Mouse (Mus musculus) embryonic facial prominence, embryonic 13.5 days (tissue): ENCODE results near the gene Prkag1. TPM values are rescaled to one million over a fixed set of nuclear protein-coding genes. Genes with fewer than 3 reads are reported as not detected.
A peak's percentile ranks its signal among the peaks of the same experiment; 100 is the strongest.
"Not testable (repeated sequence)": the region's sequence is repeated elsewhere in the genome, so short reads cannot be mapped to it uniquely, and the experiment has no call there.

Experiments
- ATAC-seq: fragments of 200-750 bp; cut with Nextera tagmentation; 2 replicates; pipeline ENCODE4 v1.8.0; 2017; ENCODE audit warnings: low read depth; ENCODE audit not compliant: insufficient number of reproducible peaks, insufficient read depth, low FRiP score, low TSS enrichment
- H3K27ac ChIP-seq: fragments of 300-500 bp; sonication (generic); 2 replicates; pipeline ENCODE4 v1.5.1; 2015; ENCODE audit warnings: moderate library complexity, mild to moderate bottlenecking, inconsistent platforms
- H3K27me3 ChIP-seq: fragments of 300-500 bp; sonication (generic); 2 replicates; pipeline ENCODE4 v1.6.1; 2015; ENCODE audit warnings: mild to moderate bottlenecking, inconsistent platforms
- H3K36me3 ChIP-seq: fragments of 300-500 bp; sonication (generic); 2 replicates; pipeline ENCODE4 v1.6.1; 2015; ENCODE audit warnings: mild to moderate bottlenecking, inconsistent platforms
- H3K4me1 ChIP-seq: fragments of 300-500 bp; sonication (generic); 2 replicates; pipeline ENCODE4 v1.6.1; 2015; ENCODE audit warnings: inconsistent platforms
- H3K4me2 ChIP-seq: fragments of 300-500 bp; sonication (generic); 2 replicates; pipeline ENCODE4 v1.6.1; 2015; ENCODE audit warnings: moderate library complexity, mild to moderate bottlenecking, inconsistent platforms
- H3K4me3 ChIP-seq: fragments of 300-500 bp; sonication (generic); 2 replicates; pipeline ENCODE4 v1.5.1; 2015; ENCODE audit warnings: mild to moderate bottlenecking, inconsistent platforms
- H3K9ac ChIP-seq: fragments of 300-500 bp; sonication (generic); 2 replicates; pipeline ENCODE4 v1.6.1; 2015; ENCODE audit warnings: mild to moderate bottlenecking, inconsistent platforms
- H3K9me3 ChIP-seq: fragments of 300-500 bp; sonication (generic); 2 replicates; pipeline ENCODE4 v1.6.1; 2016; ENCODE audit warnings: inconsistent platforms
- WGBS: fragments of 180-500 bp; shearing (Covaris S2); methylation state at CpG from one replicate; pipeline ENCODE4 v1.1.7; 2015; ENCODE audit warnings: mixed read lengths; 5-methylcytosine and 5-hydroxymethylcytosine counted together
- polyA plus RNA-seq: library from polyadenylated mRNA; unstranded; fragments of >200 nt; fragmentation: Nextera tagmentation; extraction: Ambion mirVana; gene quantifications from 2 replicates; pipeline ENCODE4 v1.2.1, GENCODE M21; 2015

Gene Prkag1
- polyA plus RNA-seq, 1 experiment from 2014 or later = 92.5 TPM

- H3K9ac ChIP-seq, H3K27ac ChIP-seq, ATAC-seq, H3K4me2 ChIP-seq, H3K9me3 ChIP-seq, H3K4me3 ChIP-seq: not testable (repeated sequence)
- WGBS = 74% methylated on average over 6 of the region's 6 CpGs
- H3K27me3 ChIP-seq = peaks cover 60% of the 10 kb centered on the region
- peaks cover 42% of the 10 kb centered on the region for H3K36me3 ChIP-seq
- H3K4me1 ChIP-seq = peaks cover 37% of the 10 kb centered on the region
These were observed 21.1 kb downstream of the Prkag1 start for GRCm38 (mm10) chr15:98810212-98810611.

GRCm38 (mm10) chr15:98809390-98809789 lies 21.9 kb downstream of the Prkag1 start, which contains the start of gene Ddn:
Ddn (minus strand) TSS chr15:98809490.
- Histone ChIP-seq H3K4me2 (peak within 1 kb of the TSS; percentile 88), H3K36me3 (peaks cover 36% of the 10 kb centered on the region), H3K4me1 (peaks cover 40% of the 10 kb centered on the region), H3K9me3 (no peaks in the 10 kb centered on the region), H3K27ac (no peak within 1 kb of the TSS), H3K27me3 (peaks cover 68% of the 10 kb centered on the region), H3K4me3 (peak within 1 kb of the TSS; percentile 52), H3K9ac (peak within 1 kb of the TSS; percentile 68)
- no peak for ATAC-seq
- 45% methylated on average over 3 of the region's 3 CpGs for WGBS

- WGBS = 12% methylated on average over 6 of the region's 6 CpGs
- Histone ChIP-seq H3K4me3 (peak overlapping the region; percentile 52), H3K27me3 (peaks cover 75% of the 10 kb centered on the region), H3K4me1 (peaks cover 46% of the 10 kb centered on the region), H3K9me3 (no peaks in the 10 kb centered on the region), H3K27ac (no peak overlapping the region), H3K4me2 (peak overlapping the region; percentile 88; the same call in 1 of the 2 replicates), H3K36me3 (peaks cover 29% of the 10 kb centered on the region), H3K9ac (peak overlapping the region; percentile 68; the same call in 1 of the 2 replicates)
- no peak for ATAC-seq
These were observed 22.6 kb downstream of the Prkag1 start for GRCm38 (mm10) chr15:98808651-98809134.

GRCm38 (mm10) chr15:98807895-98808650 lies 23.2 kb downstream of the Prkag1 start:
- Histone ChIP-seq H3K9me3 (no peaks in the 10 kb centered on the region), H3K27me3 (peaks cover 81% of the 10 kb centered on the region), H3K9ac (peak overlapping the region; percentile 68), H3K36me3 (peaks cover 23% of the 10 kb centered on the region), H3K4me3 (peak overlapping the region; percentile 52), H3K27ac (no peak overlapping the region), H3K4me2 (peak overlapping the region; percentile 88), H3K4me1 (peaks cover 51% of the 10 kb centered on the region)
- no peak for ATAC-seq
- WGBS = under 1% methylated on average over 34 of the region's 34 CpGs

GRCm38 (mm10) chr15:98806809-98807770 lies 24.2 kb downstream of the Prkag1 start:
- ATAC-seq = no peak
- peak overlapping the region; percentile 57; the same call in 1 of the 2 replicates for H3K9ac ChIP-seq

GRCm38 (mm10) chr15:98806071-98806808 lies 25.1 kb downstream of the Prkag1 start:
- peaks cover 53% of the 10 kb centered on the region for H3K4me1 ChIP-seq
- no peak for ATAC-seq
- WGBS = 6% methylated on average over 30 of the region's 30 CpGs
- H3K27ac ChIP-seq = no peak overlapping the region
- H3K4me3 ChIP-seq = peak overlapping the region; percentile 52
- no peaks in the 10 kb centered on the region for H3K9me3 ChIP-seq
- peak overlapping the region; percentile 67 for H3K9ac ChIP-seq
- peak overlapping the region; percentile 88 for H3K4me2 ChIP-seq
- peaks cover 7% of the 10 kb centered on the region for H3K36me3 ChIP-seq
- H3K27me3 ChIP-seq = peaks cover 100% of the 10 kb centered on the region

More at GRCm38 (mm10) chr15:98806809-98807770, 24.2 kb downstream of the Prkag1 start:
- Histone ChIP-seq H3K27me3 (peaks cover 91% of the 10 kb centered on the region), H3K36me3 (peaks cover 14% of the 10 kb centered on the region), H3K9me3 (no peaks in the 10 kb centered on the region), H3K4me2 (peak overlapping the region; percentile 88), H3K4me3 (peak overlapping the region; percentile 52), H3K27ac (no peak overlapping the region), H3K4me1 (peaks cover 53% of the 10 kb centered on the region)
- 1% methylated on average over 54 of the region's 58 CpGs for WGBS

GRCm38 (mm10) chr15:98805324-98806040 lies 25.8 kb downstream of the Prkag1 start:
- peaks cover 53% of the 10 kb centered on the region for H3K4me1 ChIP-seq
- H3K9me3 ChIP-seq = no peaks in the 10 kb centered on the region
- no peaks in the 10 kb centered on the region for H3K36me3 ChIP-seq
- H3K4me3 ChIP-seq = peak overlapping the region; percentile 49
- no peak overlapping the region for H3K27ac ChIP-seq
- WGBS = 1% methylated on average over 64 of the region's 64 CpGs
- peak overlapping the region; percentile 67 for H3K9ac ChIP-seq
- ATAC-seq = no peak
- peaks cover 100% of the 10 kb centered on the region for H3K27me3 ChIP-seq
- peak overlapping the region; percentile 88 for H3K4me2 ChIP-seq

GRCm38 (mm10) chr15:98804054-98804453 lies 27.3 kb downstream of the Prkag1 start:
- under 1% methylated on average over 32 of the region's 32 CpGs for WGBS
- Histone ChIP-seq H3K4me2 (peak overlapping the region; percentile 49), H3K9me3 (no peaks in the 10 kb centered on the region), H3K27ac (no peak overlapping the region), H3K9ac (no peak overlapping the region), H3K27me3 (peaks cover 100% of the 10 kb centered on the region), H3K4me3 (peak overlapping the region; percentile 25; the same call in 1 of the 2 replicates), H3K36me3 (no peaks in the 10 kb centered on the region), H3K4me1 (peaks cover 53% of the 10 kb centered on the region)
- ATAC-seq = no peak

GRCm38 (mm10) chr15:98802926-98803325 lies 28.4 kb downstream of the Prkag1 start:
- Histone ChIP-seq H3K4me2 (no peak overlapping the region), H3K4me1 (peaks cover 46% of the 10 kb centered on the region), H3K9ac (no peak overlapping the region), H3K4me3 (no peak overlapping the region), H3K27me3 (peaks cover 100% of the 10 kb centered on the region), H3K36me3 (no peaks in the 10 kb centered on the region), H3K27ac (no peak overlapping the region), H3K9me3 (no peaks in the 10 kb centered on the region)
- WGBS = 4% methylated on average over 8 of the region's 8 CpGs
- ATAC-seq = no peak

GRCm38 (mm10) chr15:98799396-98799795 lies 31.9 kb downstream of the Prkag1 start:
- no peak for ATAC-seq
- Histone ChIP-seq H3K27ac (no peak overlapping the region), H3K9me3 (no peaks in the 10 kb centered on the region), H3K27me3 (peaks cover 100% of the 10 kb centered on the region), H3K4me1 (peaks cover 20% of the 10 kb centered on the region), H3K36me3 (no peaks in the 10 kb centered on the region), H3K9ac (no peak overlapping the region), H3K4me3 (no peak overlapping the region), H3K4me2 (no peak overlapping the region)
- 13% methylated on average over 12 of the region's 12 CpGs for WGBS
